Mouse (Mus musculus) embryo, embryonic 11 days (tissue): ENCODE results near the gene Prss48.

ENCODE experiments used
- DNase-seq: peaks from one replicate; pipeline ENCODE4 v3.0.0-alpha.2; 2015

Gene Prss48

GRCm38 (mm10) chr3:86002423-86002822 lies at the start of gene Prss48:
Prss48 (minus strand) TSS chr3:86002491.
- DNase-seq = no peak

GRCm38 (mm10) chr3:86049041-86049440 lies 46.8 kb upstream of the Prss48 start:
- DNase-seq = no peak

GRCm38 (mm10) chr3:86047686-86048408 lies 45.6 kb upstream of the Prss48 start:
- no peak for DNase-seq

GRCm38 (mm10) chr3:86040286-86041201 lies 38.3 kb upstream of the Prss48 start:
- DNase-seq = no peak

GRCm38 (mm10) chr3:86038648-86039047 lies 36.4 kb upstream of the Prss48 start:
- DNase-seq = no peak

GRCm38 (mm10) chr3:86037926-86038484 lies 35.7 kb upstream of the Prss48 start:
- DNase-seq = no peak

GRCm38 (mm10) chr3:86033455-86034090 lies 31.3 kb upstream of the Prss48 start:
- DNase-seq = no peak

GRCm38 (mm10) chr3:86030566-86030965 lies 28.3 kb upstream of the Prss48 start:
- DNase-seq = no peak

- no peak for DNase-seq
Measured at GRCm38 (mm10) chr3:86028658-86029375, 26.5 kb upstream of the Prss48 start.

GRCm38 (mm10) chr3:86025341-86026137 lies 23.2 kb upstream of the Prss48 start:
- DNase-seq = no peak

GRCm38 (mm10) chr3:86024065-86024795 lies 21.9 kb upstream of the Prss48 start:
- DNase-seq = no peak

GRCm38 (mm10) chr3:86021651-86022050 lies 19.4 kb upstream of the Prss48 start:
- no peak for DNase-seq

GRCm38 (mm10) chr3:86020921-86021650 lies 18.8 kb upstream of the Prss48 start:
- DNase-seq = no peak

GRCm38 (mm10) chr3:86017484-86017883 lies 15.2 kb upstream of the Prss48 start:
- DNase-seq = no peak

GRCm38 (mm10) chr3:86016965-86017364 lies 14.7 kb upstream of the Prss48 start:
- DNase-seq = no peak

GRCm38 (mm10) chr3:86013837-86014236 lies 11.5 kb upstream of the Prss48 start:
- no peak for DNase-seq

GRCm38 (mm10) chr3:86011833-86012232 lies 9.5 kb upstream of the Prss48 start:
- no peak for DNase-seq

- DNase-seq = no peak
Measured at GRCm38 (mm10) chr3:86011373-86011772, 9.1 kb upstream of the Prss48 start.

- DNase-seq = peak; percentile 46
Measured at GRCm38 (mm10) chr3:86010618-86011017, 8.3 kb upstream of the Prss48 start.

GRCm38 (mm10) chr3:86004751-86005150 lies 2.5 kb upstream of the Prss48 start:
- no peak for DNase-seq
